Mouse (Mus musculus) lung, adult 2 months (tissue): ENCODE measurements around the gene Phactr1. TPM values are rescaled to one million over a fixed set of nuclear protein-coding genes. Genes with fewer than 3 reads are reported as not detected.

Experiments
- DNase-seq: peaks from one replicate; pipeline ENCODE4 v3.0.0; 2022
- H3K4me1 ChIP-seq: fragments of 200-500 bp; 2 replicates; pipeline ENCODE4 v1.6.1; 2011; ENCODE audit warnings: low read length; ENCODE audit not compliant: control insufficient read depth, insufficient read depth
- H3K4me3 ChIP-seq: fragments of 200-500 bp; replicated peaks from 2 replicates; pipeline ENCODE3; 2011; ENCODE audit warnings: low read depth, mild to moderate bottlenecking, control low read depth, low read length; ENCODE audit errors: extremely low read depth
- CTCF ChIP-seq: fragments of 200-500 bp; IDR thresholded peaks from 2 replicates; pipeline ENCODE4 v1.5.1; 2011; ENCODE audit warnings: mild to moderate bottlenecking, low read length, control low read depth; ENCODE audit not compliant: insufficient read depth
- POLR2A ChIP-seq: fragments of 200-500 bp; IDR thresholded peaks from 2 replicates; pipeline ENCODE4 v1.6.1; 2011; ENCODE audit warnings: low read depth, mild to moderate bottlenecking, control low read depth, low read length, borderline replicate concordance; ENCODE audit errors: extremely low read depth
- WGBS: fragments of 180-500 bp; shearing (Covaris S2); methylation state at CpG from one replicate; pipeline ENCODE4 v1.1.7; 2018; 5-methylcytosine and 5-hydroxymethylcytosine counted together
- polyA plus RNA-seq: library from polyadenylated mRNA; depleted of rRNA; stranded (reverse); fragments of >200 nt; gene quantifications from 2 replicates; pipeline ENCODE4 v1.2.3, GENCODE M21; 2012

Gene Phactr1
- polyA plus RNA-seq, 1 experiment = 40.7 TPM

- Histone ChIP-seq H3K4me3 (no peak overlapping the region), H3K4me1 (no peaks in the 10 kb centered on the region)
- WGBS = 68% methylated on average over 7 of the region's 7 CpGs
- TF ChIP-seq POLR2A = no peak
- no peak for TF ChIP-seq CTCF
- no peak for DNase-seq
Measured at GRCm38 (mm10) chr13:43144720-43145418, 464.4 kb downstream of the Phactr1 start.

- no peaks in the 10 kb centered on the region for H3K4me1 ChIP-seq
- H3K4me3 ChIP-seq = no peak overlapping the region
- DNase-seq = no peak
- TF ChIP-seq CTCF (no peak), POLR2A (no peak)
- WGBS = 81% methylated on average over 8 of the region's 8 CpGs
Measured at GRCm38 (mm10) chr13:43146515-43147258, 466.3 kb downstream of the Phactr1 start.

GRCm38 (mm10) chr13:43148692-43149091, 468.3 kb downstream of the Phactr1 start:
- Histone ChIP-seq H3K4me1 (no peaks in the 10 kb centered on the region), H3K4me3 (no peak overlapping the region)
- DNase-seq = no peak
- TF ChIP-seq CTCF (no peak), POLR2A (no peak)
- 62% methylated on average over 4 of the region's 4 CpGs for WGBS

- TF ChIP-seq POLR2A (no peak), CTCF (no peak)
- DNase-seq = no peak
- no peaks in the 10 kb centered on the region for H3K4me1 ChIP-seq
- no peak overlapping the region for H3K4me3 ChIP-seq
- 88% methylated on average over 3 of the region's 3 CpGs for WGBS
Measured at GRCm38 (mm10) chr13:43149661-43150060, 469.2 kb downstream of the Phactr1 start.

- H3K4me3 ChIP-seq = no peak overlapping the region
- no peaks in the 10 kb centered on the region for H3K4me1 ChIP-seq
- TF ChIP-seq CTCF = no peak
- no peak for TF ChIP-seq POLR2A
- DNase-seq = no peak
- 86% methylated on average over 14 of the region's 14 CpGs for WGBS
Measured at GRCm38 (mm10) chr13:43152005-43152520, 471.6 kb downstream of the Phactr1 start.

GRCm38 (mm10) chr13:43157370-43157769, 476.9 kb downstream of the Phactr1 start:
- no peak for TF ChIP-seq POLR2A
- TF ChIP-seq CTCF = no peak
- no peak overlapping the region for H3K4me3 ChIP-seq
- no peaks in the 10 kb centered on the region for H3K4me1 ChIP-seq
- no peak for DNase-seq
- 70% methylated on average over 5 of the region's 5 CpGs for WGBS

GRCm38 (mm10) chr13:43158281-43158680, 477.9 kb downstream of the Phactr1 start:
- 84% methylated on average over 5 of the region's 5 CpGs for WGBS
- no peak for TF ChIP-seq POLR2A
- TF ChIP-seq CTCF = no peak
- no peak for DNase-seq
- Histone ChIP-seq H3K4me1 (no peaks in the 10 kb centered on the region), H3K4me3 (no peak overlapping the region)

GRCm38 (mm10) chr13:43159429-43159828, 479.0 kb downstream of the Phactr1 start:
- TF ChIP-seq POLR2A (no peak), CTCF (no peak)
- H3K4me3 ChIP-seq = no peak overlapping the region
- no peaks in the 10 kb centered on the region for H3K4me1 ChIP-seq
- 57% methylated on average over 3 of the region's 3 CpGs for WGBS
- no peak for DNase-seq

- DNase-seq = no peak
- no peak overlapping the region for H3K4me3 ChIP-seq
- TF ChIP-seq CTCF = no peak
- no peak for TF ChIP-seq POLR2A
- H3K4me1 ChIP-seq = no peaks in the 10 kb centered on the region
- 82% methylated on average over 9 of the region's 9 CpGs for WGBS
Measured at GRCm38 (mm10) chr13:43167721-43168120, 487.3 kb downstream of the Phactr1 start.
